Mouse (Mus musculus): ENCODE measurements around the gene Sik1. TPM values are rescaled to one million over a fixed set of nuclear protein-coding genes. Genes with fewer than 3 reads are reported as not detected.

The Sik1 gene
- polyA plus RNA-seq, 1 experiment from 2014 or later, result 15.2 TPM

GRCm38 (mm10) chr17:31863151-31863815 lies 7.7 kb upstream of the Sik1 start:
- Histone ChIP-seq H3K36me3 (no peaks in the 10 kb centered on the region), H3K27me3 (no peaks in the 10 kb centered on the region), H3K4me1 (replicated peaks) (peaks cover 8% of the 10 kb centered on the region; the same call in 1 of the 2 replicates), H3K4me3 (replicated peaks) (no peak overlapping the region), H3K9me3 (no peaks in the 10 kb centered on the region), H3K27ac (no peak overlapping the region), H3K9ac (replicated peaks) (no peak overlapping the region), H3K4me2 (no peak overlapping the region)
- 84% methylated on average over 10 of the region's 10 CpGs for WGBS
- no peak for ATAC-seq (ENCODE audit: insufficient number of reproducible peaks, insufficient read depth, low FRiP score, low TSS enrichment, low read depth)

DNA sequence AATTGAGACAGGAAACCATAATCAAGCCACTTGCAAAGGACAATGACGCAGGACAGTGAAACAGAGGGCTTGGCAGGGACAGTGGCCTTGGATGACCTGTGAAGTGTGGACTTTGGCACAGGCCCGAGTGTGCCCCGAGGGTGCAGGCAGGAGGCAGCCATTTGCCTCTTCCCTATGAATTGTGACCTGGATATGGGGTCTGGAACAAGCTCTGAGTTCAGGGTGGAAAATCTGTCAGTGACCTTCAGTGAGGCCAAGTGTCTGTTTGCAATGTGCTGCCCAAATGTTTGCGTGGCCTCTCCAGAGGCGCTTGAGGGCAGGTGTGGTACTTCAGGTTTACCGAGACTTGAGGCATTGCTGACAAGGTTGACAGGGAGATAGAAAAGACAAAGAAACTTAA lies 6.5 kb upstream of the Sik1 start:
- 79% methylated on average over 6 of the region's 6 CpGs for WGBS
- no peak overlapping the region for H3K27ac ChIP-seq
- no peaks in the 10 kb centered on the region for H3K27me3 ChIP-seq
- peaks cover 12% of the 10 kb centered on the region for H3K4me1 ChIP-seq (replicated peaks)
- no peak overlapping the region for H3K4me2 ChIP-seq
- no peaks in the 10 kb centered on the region for H3K9me3 ChIP-seq
- ATAC-seq (ENCODE audit: insufficient number of reproducible peaks, insufficient read depth, low FRiP score, low TSS enrichment, low read depth), result no peak
- no peaks in the 10 kb centered on the region for H3K36me3 ChIP-seq
- H3K9ac ChIP-seq (replicated peaks), result no peak overlapping the region
- H3K4me3 ChIP-seq (replicated peaks), result no peak overlapping the region

DNA sequence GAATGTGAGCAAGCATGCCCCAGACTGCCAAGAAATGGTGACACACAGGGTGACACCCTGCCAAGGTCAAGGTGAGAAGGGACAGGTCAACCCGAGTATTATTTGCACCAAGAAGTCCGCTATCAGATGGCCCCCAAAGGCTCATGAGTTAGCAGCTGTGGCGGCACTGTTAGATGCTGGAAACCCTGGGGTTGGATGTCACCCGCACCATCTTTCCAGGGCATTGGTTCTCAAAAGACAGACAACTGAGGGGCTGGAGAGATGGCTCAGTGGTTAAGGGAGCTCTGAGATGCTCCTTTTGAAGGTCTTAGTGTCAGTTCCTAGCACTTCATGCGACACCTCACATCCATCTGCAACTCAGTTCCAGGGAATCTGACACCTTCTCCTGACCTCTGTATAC lies 6.1 kb upstream of the Sik1 start:
- no peak overlapping the region for H3K27ac ChIP-seq
- no peak for ATAC-seq (ENCODE audit: insufficient number of reproducible peaks, insufficient read depth, low FRiP score, low TSS enrichment, low read depth)
- no peaks in the 10 kb centered on the region for H3K27me3 ChIP-seq
- 89% methylated on average over 5 of the region's 5 CpGs for WGBS
- H3K9me3 ChIP-seq, result no peaks in the 10 kb centered on the region
- H3K4me3 ChIP-seq (replicated peaks), result no peak overlapping the region
- no peaks in the 10 kb centered on the region for H3K36me3 ChIP-seq
- no peak overlapping the region for H3K9ac ChIP-seq (replicated peaks)
- H3K4me1 ChIP-seq (replicated peaks), result peaks cover 17% of the 10 kb centered on the region
- H3K4me2 ChIP-seq, result no peak overlapping the region

- Histone ChIP-seq H3K27me3 (no peaks in the 10 kb centered on the region), H3K9ac (replicated peaks) (no peak overlapping the region), H3K4me1 (replicated peaks) (peaks cover 23% of the 10 kb centered on the region), H3K4me2 (no peak overlapping the region), H3K27ac (no peak overlapping the region), H3K36me3 (no peaks in the 10 kb centered on the region), H3K9me3 (no peaks in the 10 kb centered on the region), H3K4me3 (replicated peaks) (no peak overlapping the region)
- ATAC-seq (ENCODE audit: insufficient number of reproducible peaks, insufficient read depth, low FRiP score, low TSS enrichment, low read depth), result no peak
- 92% methylated on average over 8 of the region's 8 CpGs for WGBS
Observed at GRCm38 (mm10) chr17:31860856-31861255, 5.3 kb upstream of the Sik1 start.

DNA sequence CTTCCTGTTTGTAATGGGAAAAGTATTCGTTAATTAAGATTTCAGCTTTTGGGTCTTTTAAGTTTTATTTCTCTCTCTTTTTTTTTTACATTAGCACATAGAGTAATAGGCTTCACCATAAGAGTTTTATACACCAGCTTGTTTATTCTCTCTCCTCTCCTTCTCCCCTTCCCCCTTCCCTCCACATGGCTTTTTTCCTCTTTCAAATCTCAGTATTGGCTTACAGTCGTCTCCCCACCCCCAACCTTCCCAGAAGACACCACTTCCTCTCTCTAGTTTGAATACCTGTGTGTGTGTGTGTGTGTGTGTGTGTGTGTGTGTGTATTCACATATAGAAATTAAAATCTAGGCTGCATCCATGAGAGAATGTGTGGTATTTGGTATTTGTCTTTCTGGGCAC lies 3.8 kb upstream of the Sik1 start:
- H3K9me3 ChIP-seq, result no peaks in the 10 kb centered on the region
- no peaks in the 10 kb centered on the region for H3K36me3 ChIP-seq
- 55% methylated on average over 2 of the region's 2 CpGs for WGBS
- H3K4me2 ChIP-seq, result no peak overlapping the region
- H3K9ac ChIP-seq (replicated peaks), result no peak overlapping the region
- H3K4me1 ChIP-seq (replicated peaks), result peaks cover 23% of the 10 kb centered on the region
- no peak for ATAC-seq (ENCODE audit: insufficient number of reproducible peaks, insufficient read depth, low FRiP score, low TSS enrichment, low read depth)
- H3K27ac ChIP-seq, result no peak overlapping the region
- H3K27me3 ChIP-seq, result no peaks in the 10 kb centered on the region
- no peak overlapping the region for H3K4me3 ChIP-seq (replicated peaks)

DNA sequence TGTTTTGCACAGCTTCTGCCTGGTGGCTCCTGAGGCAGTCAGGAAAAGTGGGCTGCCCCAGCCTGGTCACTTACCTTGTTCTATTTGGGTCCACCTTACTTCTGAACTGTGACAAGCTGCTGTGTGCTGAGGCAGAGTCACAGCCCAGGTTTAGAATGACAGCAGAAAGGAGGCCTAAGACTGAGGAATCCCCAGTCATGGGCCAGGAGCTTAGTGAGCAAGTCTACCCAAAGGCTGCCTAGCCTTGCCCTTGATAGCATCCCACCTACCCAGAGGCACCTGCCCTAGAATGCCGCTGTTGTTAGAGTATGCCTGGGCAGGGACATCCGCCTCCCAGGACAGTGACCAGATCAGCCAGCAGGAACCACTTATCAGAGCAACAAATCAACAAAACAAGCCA lies 3.2 kb upstream of the Sik1 start:
- Histone ChIP-seq H3K36me3 (no peaks in the 10 kb centered on the region), H3K27me3 (no peaks in the 10 kb centered on the region), H3K27ac (0 out of 2 replicates have a peak overlapping the region, but pooled peaks have one; percentile 23), H3K4me1 (replicated peaks) (peaks cover 26% of the 10 kb centered on the region), H3K4me3 (replicated peaks) (no peak overlapping the region), H3K9ac (replicated peaks) (no peak overlapping the region), H3K9me3 (no peaks in the 10 kb centered on the region), H3K4me2 (no peak overlapping the region)
- 72% methylated on average over 2 of the region's 2 CpGs for WGBS
- ATAC-seq (ENCODE audit: insufficient number of reproducible peaks, insufficient read depth, low FRiP score, low TSS enrichment, low read depth), result no peak

DNA sequence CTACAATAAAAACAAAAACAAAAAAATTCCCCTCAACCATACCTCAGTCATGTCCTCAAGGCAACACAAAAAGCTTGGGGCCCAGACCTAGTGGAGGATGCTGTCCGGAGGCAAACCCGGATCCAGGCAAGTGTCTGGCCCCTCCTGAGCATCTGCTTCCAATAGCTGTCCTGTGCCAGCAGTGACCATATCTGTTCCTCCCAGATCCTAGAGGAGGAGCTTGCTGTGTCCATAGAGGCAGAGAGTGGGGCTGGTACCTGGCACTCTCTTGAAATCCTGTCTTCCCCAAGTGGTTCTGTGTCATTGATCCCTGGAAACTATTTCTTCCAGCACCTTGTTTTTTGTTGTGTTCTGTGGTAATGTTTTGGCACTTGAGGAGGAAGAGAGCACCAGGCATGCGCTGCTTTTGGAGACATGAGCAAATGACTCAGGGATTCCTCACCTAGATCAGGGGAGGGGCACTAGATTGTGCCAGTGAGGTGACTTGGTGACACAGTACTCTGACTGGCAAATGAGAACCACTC lies 2.4 kb upstream of the Sik1 start:
- H3K27ac ChIP-seq, result no peak overlapping the region
- no peak for ATAC-seq (ENCODE audit: insufficient number of reproducible peaks, insufficient read depth, low FRiP score, low TSS enrichment, low read depth)
- H3K9ac ChIP-seq (replicated peaks), result no peak overlapping the region
- H3K4me2 ChIP-seq, result no peak overlapping the region
- H3K27me3 ChIP-seq, result no peaks in the 10 kb centered on the region
- H3K36me3 ChIP-seq, result no peaks in the 10 kb centered on the region
- WGBS, result 84% methylated on average over 3 of the region's 3 CpGs
- no peaks in the 10 kb centered on the region for H3K9me3 ChIP-seq
- peaks cover 34% of the 10 kb centered on the region for H3K4me1 ChIP-seq (replicated peaks)
- no peak overlapping the region for H3K4me3 ChIP-seq (replicated peaks)

DNA sequence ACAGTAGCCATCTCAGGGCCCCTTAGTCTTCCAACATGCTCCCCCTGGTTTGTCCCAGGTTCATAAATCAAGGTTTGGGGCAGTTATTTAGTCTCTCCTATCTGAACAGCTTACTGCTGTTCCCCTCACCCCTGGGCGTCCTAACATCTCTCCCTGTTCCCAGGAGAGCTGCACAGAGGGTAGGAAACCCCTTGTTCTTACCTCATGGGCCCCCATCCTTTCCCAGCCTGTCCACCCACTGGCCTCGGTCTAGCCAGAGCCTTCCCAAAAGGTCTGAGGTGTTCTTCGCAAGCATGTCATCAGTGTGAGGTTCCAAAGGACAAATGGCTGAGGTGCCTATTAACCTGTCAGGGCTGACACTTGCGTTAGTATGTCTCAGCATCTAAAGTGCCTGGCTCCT lies 1.6 kb upstream of the Sik1 start:
- WGBS, result 76% methylated on average over 4 of the region's 4 CpGs
- Histone ChIP-seq H3K9ac (replicated peaks) (no peak overlapping the region), H3K27ac (peak overlapping the region; percentile 83; the same call in 1 of the 2 replicates), H3K4me2 (no peak overlapping the region), H3K36me3 (no peaks in the 10 kb centered on the region), H3K9me3 (no peaks in the 10 kb centered on the region), H3K4me1 (replicated peaks) (peaks cover 39% of the 10 kb centered on the region), H3K27me3 (no peaks in the 10 kb centered on the region), H3K4me3 (replicated peaks) (no peak overlapping the region)
- no peak for ATAC-seq (ENCODE audit: insufficient number of reproducible peaks, insufficient read depth, low FRiP score, low TSS enrichment, low read depth)

DNA sequence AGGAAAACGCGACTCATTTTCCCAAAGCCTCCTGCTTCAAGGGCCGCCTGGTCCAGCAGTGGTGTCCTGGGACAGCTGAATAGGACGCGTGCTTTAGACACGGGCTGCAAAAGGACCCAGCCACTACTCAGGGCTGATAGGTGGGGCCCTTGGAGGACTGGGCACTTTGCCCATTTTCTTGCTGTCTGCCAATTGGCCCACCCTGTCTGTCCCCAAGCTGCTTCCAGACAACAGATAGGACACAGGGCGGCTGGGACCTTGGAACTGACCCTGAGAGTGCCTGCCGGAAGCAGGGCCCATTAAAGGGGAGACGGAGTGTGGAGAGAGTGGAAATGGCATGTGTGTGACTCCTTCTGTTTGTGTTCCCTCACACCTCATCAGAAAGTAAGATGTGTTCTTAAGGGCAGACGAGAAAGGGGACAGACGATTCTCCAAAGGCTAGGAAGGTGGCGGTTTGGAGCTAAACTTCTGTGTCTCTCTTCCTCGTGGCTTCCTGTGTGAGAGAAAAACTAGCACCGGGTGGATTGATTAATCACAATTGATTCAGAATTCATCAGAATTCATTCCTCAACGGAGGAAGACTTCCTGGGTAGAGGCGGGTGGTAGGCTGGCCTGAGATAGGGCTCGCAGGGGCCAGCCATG lies 1.0 kb upstream of the Sik1 start:
- H3K27ac ChIP-seq, result peak overlapping the region; percentile 83
- H3K4me1 ChIP-seq (replicated peaks), result peaks cover 41% of the 10 kb centered on the region
- 27% methylated on average over 17 of the region's 17 CpGs for WGBS
- no peaks in the 10 kb centered on the region for H3K27me3 ChIP-seq
- no peaks in the 10 kb centered on the region for H3K9me3 ChIP-seq
- 0 out of 2 replicates have a peak, but pooled peaks have one; percentile 29 for ATAC-seq (ENCODE audit: insufficient number of reproducible peaks, insufficient read depth, low FRiP score, low TSS enrichment, low read depth)
- H3K4me3 ChIP-seq (replicated peaks), result peak overlapping the region; percentile 82
- peak overlapping the region; percentile 88 for H3K4me2 ChIP-seq
- H3K9ac ChIP-seq (replicated peaks), result peak overlapping the region; percentile 48
- no peaks in the 10 kb centered on the region for H3K36me3 ChIP-seq

GRCm38 (mm10) chr17:31854770-31855596 lies 621 bp downstream of the Sik1 start:
- Histone ChIP-seq H3K27ac (peak overlapping the region; percentile 41), H3K9ac (replicated peaks) (peak overlapping the region; percentile 80), H3K4me2 (peak overlapping the region; percentile 88), H3K9me3 (no peaks in the 10 kb centered on the region), H3K27me3 (no peaks in the 10 kb centered on the region), H3K4me3 (replicated peaks) (peak overlapping the region; percentile 82), H3K36me3 (peaks cover 14% of the 10 kb centered on the region), H3K4me1 (replicated peaks) (peaks cover 43% of the 10 kb centered on the region)
- ATAC-seq (ENCODE audit: insufficient number of reproducible peaks, insufficient read depth, low FRiP score, low TSS enrichment, low read depth), result peak; percentile 50; the same call in 1 of the 2 replicates
- WGBS, result under 1% methylated on average over 73 of the region's 73 CpGs

Data from limb, embryonic 12.5 days (tissue).